Mouse (Mus musculus): Measurements from ENCODE around the gene Olfr825. TPM values are rescaled to one million over a fixed set of nuclear protein-coding genes. Genes with fewer than 3 reads are reported as not detected.
"Not testable (repeated sequence)": the region's sequence is repeated elsewhere in the genome, so short reads cannot be mapped to it uniquely, and the experiment has no call there.

Olfr825 gene
- polyA plus RNA-seq, 1 experiment from 2014 or later: not detected

GRCm38 (mm10) chr10:130115283-130115682 is 51.3 kb downstream of the Olfr825 start, which contains the start of gene Olfr823:
TSS of gene Olfr823 (minus strand) at chr10:130115383.
- H3K9me3 ChIP-seq (replicated peaks; ENCODE audit: control insufficient read depth, low read length, poor library complexity, severe bottlenecking); H3K27ac ChIP-seq (ENCODE audit: low read length); H3K4me2 ChIP-seq (ENCODE audit: low read length); ATAC-seq; H3K27me3 ChIP-seq (ENCODE audit: control insufficient read depth, insufficient read depth, low read depth, low read length); H3K4me3 ChIP-seq (ENCODE audit: low read depth, low read length); H3K9ac ChIP-seq (ENCODE audit: low read depth, low read length); H3K36me3 ChIP-seq (ENCODE audit: control insufficient read depth, insufficient read depth, low read length); H3K4me1 ChIP-seq (ENCODE audit: control insufficient read depth, insufficient read depth, low read length): not testable (repeated sequence)
- WGBS: 89% methylated on average over 1 of the region's 1 CpGs

Other genes starting within 250 kb of the Olfr825 start
- gene Olfr818, start 217.7 kb downstream of the Olfr825 start, polyA plus RNA-seq (2015; fragmentation: Nextera tagmentation; extraction: Ambion mirVana): not detected in 2 replicates
- not detected in 2 replicates for gene Olfr819, start 199.5 kb downstream of the Olfr825 start, polyA plus RNA-seq (2015; fragmentation: Nextera tagmentation; extraction: Ambion mirVana)
- gene Olfr247, start 190.6 kb downstream of the Olfr825 start, polyA plus RNA-seq (2015; fragmentation: Nextera tagmentation; extraction: Ambion mirVana): not detected in 2 replicates
- gene Gm10310, start 181.7 kb downstream of the Olfr825 start, polyA plus RNA-seq (2015; fragmentation: Nextera tagmentation; extraction: Ambion mirVana): not detected in 2 replicates
- not detected in 2 replicates for gene Olfr820, start 154.1 kb downstream of the Olfr825 start, polyA plus RNA-seq (2015; fragmentation: Nextera tagmentation; extraction: Ambion mirVana)
- gene Olfr821, start 136.4 kb downstream of the Olfr825 start, polyA plus RNA-seq (2015; fragmentation: Nextera tagmentation; extraction: Ambion mirVana): not detected in 2 replicates
- gene Olfr822, start 95.6 kb downstream of the Olfr825 start, polyA plus RNA-seq (2015; fragmentation: Nextera tagmentation; extraction: Ambion mirVana): not detected in 2 replicates
- not detected in 2 replicates for gene Olfr823, start 51.4 kb downstream of the Olfr825 start, polyA plus RNA-seq (2015; fragmentation: Nextera tagmentation; extraction: Ambion mirVana)
- gene Olfr824, start 36.8 kb downstream of the Olfr825 start, polyA plus RNA-seq (2015; fragmentation: Nextera tagmentation; extraction: Ambion mirVana): not detected in 2 replicates
- not detected in 2 replicates for gene Olfr826, start 17.4 kb upstream of the Olfr825 start, polyA plus RNA-seq (2015; fragmentation: Nextera tagmentation; extraction: Ambion mirVana)
- gene Olfr827, start 47.6 kb upstream of the Olfr825 start, polyA plus RNA-seq (2015; fragmentation: Nextera tagmentation; extraction: Ambion mirVana): not detected in 2 replicates
- 1.9 and 2.8 TPM in 2 replicates for gene Neurod4, start 113.5 kb upstream of the Olfr825 start, polyA plus RNA-seq (2015; fragmentation: Nextera tagmentation; extraction: Ambion mirVana)
- gene Tespa1, start 156.1 kb upstream of the Olfr825 start, polyA plus RNA-seq (2015; fragmentation: Nextera tagmentation; extraction: Ambion mirVana): not detected in 2 replicates
- 0.03 and 0.05 TPM in 2 replicates for gene Vmn2r84, start 227.6 kb upstream of the Olfr825 start, polyA plus RNA-seq (2015; fragmentation: Nextera tagmentation; extraction: Ambion mirVana)